Mouse (Mus musculus) megakaryocyte-erythroid progenitor cell, adult 5 weeks (primary cell): ENCODE results near the gene Narf. TPM values are rescaled to one million over a fixed set of nuclear protein-coding genes. Genes with fewer than 3 reads are reported as not detected.

Experiments used
- polyA plus RNA-seq: library from polyadenylated mRNA; stranded (reverse); fragments of >175 nt; gene quantifications from 2 replicates; pipeline ENCODE4 v1.2.3, GENCODE M21; 2012

Gene Narf
- polyA plus RNA-seq = 3.7 and 4.5 TPM in 2 replicates

GRCm38 (mm10) chr11:121236564-121237344 lies at the start of gene Narf:
TSS of gene Narf (plus strand) at chr11:121237253.

GRCm38 (mm10) chr11:121204161-121205006 lies 32.7 kb upstream of the Narf start, which contains the start of the genes Hexdc and Ogfod3:
TSS of gene Hexdc (plus strand) at chr11:121204433.
TSS of gene Ogfod3 (minus strand) at chr11:121204711.

GRCm38 (mm10) chr11:121229018-121229439 lies 8.0 kb upstream of the Narf start, which contains the start of gene Cybc1:
TSS of gene Cybc1 (minus strand) at chr11:121229322.

DNA sequence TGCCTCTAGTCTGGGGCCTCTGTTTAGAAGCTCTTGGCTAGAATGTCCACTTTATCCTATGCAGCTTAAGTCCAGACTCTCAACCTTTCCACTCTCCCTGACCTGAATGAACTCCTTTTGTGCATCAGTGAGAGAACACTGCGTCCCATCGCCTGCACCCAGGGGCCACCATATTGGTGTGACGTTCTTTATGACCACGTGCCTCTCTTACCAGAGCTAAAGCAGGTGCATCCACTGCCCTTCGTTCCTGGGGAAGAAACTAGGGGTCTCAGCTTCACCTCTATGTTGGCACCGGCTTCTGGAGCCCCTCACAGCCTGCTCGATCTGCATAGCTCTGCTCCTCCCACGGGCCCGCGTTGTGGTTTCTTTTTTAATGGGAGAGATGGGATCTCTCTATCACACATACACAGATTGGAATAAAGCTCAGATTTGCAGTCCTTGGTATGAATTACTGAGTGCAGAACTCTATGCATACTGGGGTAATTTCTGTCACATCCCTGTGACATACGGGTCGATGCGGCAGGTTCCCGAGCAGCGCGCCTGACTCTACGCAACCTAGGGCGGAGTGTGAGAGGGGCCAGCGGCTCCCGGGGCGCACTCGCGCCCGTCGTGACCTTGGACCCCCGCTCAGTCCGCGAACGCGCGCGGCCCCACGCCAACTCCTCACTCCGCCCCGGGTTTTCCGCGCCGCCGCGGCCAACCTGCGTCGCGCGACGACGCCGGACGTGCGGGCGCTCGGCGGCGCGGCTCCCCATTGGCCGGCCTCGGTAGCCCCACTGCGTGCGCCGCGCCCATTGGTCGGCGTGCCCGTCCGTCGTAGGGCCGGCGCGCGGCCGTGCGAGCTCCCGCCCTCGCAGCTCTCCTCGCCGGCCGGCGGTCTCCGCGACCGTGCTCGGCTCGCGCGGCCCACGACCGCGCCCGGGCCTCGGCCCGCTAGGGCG lies 22.4 kb downstream of the Narf start, which contains the start of gene Foxk2:
Gene Foxk2 (plus strand): TSS at position 831 of the 941 bp plus-strand sequence.

Other genes starting within 250 kb of the Narf start
- gene Csnk1d, start 245.9 kb upstream of the Narf start, polyA plus RNA-seq = 177 and 184 TPM in 2 replicates
- 9.9 and 11.8 TPM in 2 replicates for gene Cd7, start 197.8 kb upstream of the Narf start, polyA plus RNA-seq
- gene Sectm1b, start 173.7 kb upstream of the Narf start, polyA plus RNA-seq = not detected in 2 replicates
- gene Sectm1a, start 156.0 kb upstream of the Narf start, polyA plus RNA-seq = not detected in 2 replicates
- not detected in 2 replicates for gene Tex19.2, start 118.6 kb upstream of the Narf start, polyA plus RNA-seq
- gene Tex19.1, start 91.1 kb upstream of the Narf start, polyA plus RNA-seq = not detected in 2 replicates
- gene Uts2r, start 77.0 kb upstream of the Narf start, polyA plus RNA-seq = not detected in 2 replicates
- gene Hexdc, start 32.8 kb upstream of the Narf start, polyA plus RNA-seq = 7.2 and 7.6 TPM in 2 replicates
- gene Ogfod3, start 32.5 kb upstream of the Narf start, polyA plus RNA-seq = 14.7 and 17.2 TPM in 2 replicates
- 23.5 and 27.6 TPM in 2 replicates for gene Cybc1, start 7.9 kb upstream of the Narf start, polyA plus RNA-seq
- gene Foxk2, start 22.7 kb downstream of the Narf start, polyA plus RNA-seq = 25.9 and 30.6 TPM in 2 replicates
- 28.4 and 38.6 TPM in 2 replicates for gene Wdr45b, start 117.2 kb downstream of the Narf start, polyA plus RNA-seq
- 0.88 and 1.3 TPM in 2 replicates for gene Rab40b, start 151.0 kb downstream of the Narf start, polyA plus RNA-seq
- gene Fn3krp, start 184.1 kb downstream of the Narf start, polyA plus RNA-seq = 2.2 and 2.8 TPM in 2 replicates
- gene Fn3k, start 197.7 kb downstream of the Narf start, polyA plus RNA-seq = 0.12 and 0.29 TPM in 2 replicates
- gene Tbcd, start 214.7 kb downstream of the Narf start, polyA plus RNA-seq = 4.7 and 5.6 TPM in 2 replicates